Mouse (Mus musculus): Measurements from ENCODE around the gene Mrps35. TPM values are rescaled to one million over a fixed set of nuclear protein-coding genes. Genes with fewer than 3 reads are reported as not detected.
A peak's percentile ranks its signal among the peaks of the same experiment; 100 is the strongest.

Gene Mrps35
- polyA plus RNA-seq, 1 experiment from 2014 or later, result 120 TPM

DNA sequence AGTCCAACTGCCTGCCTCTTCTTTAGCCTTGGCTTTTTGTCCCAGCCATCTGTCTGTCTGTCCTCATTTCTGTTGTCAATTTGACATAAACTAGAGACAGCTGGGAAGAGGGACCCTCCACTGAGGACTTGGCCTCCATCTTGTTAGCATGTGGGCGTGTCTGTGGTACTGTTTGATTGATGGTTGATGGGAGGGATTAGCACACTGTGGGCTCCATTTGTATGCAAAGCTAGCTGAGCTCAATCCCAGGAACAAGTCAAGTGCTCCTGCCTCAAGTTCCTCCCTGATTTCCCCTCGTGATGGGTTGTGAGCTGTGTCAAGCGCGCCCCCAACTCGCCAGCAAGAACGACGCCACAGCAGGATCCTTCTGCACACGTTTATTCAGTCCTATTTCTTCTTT, 34.3 kb downstream of the Mrps35 start:
- Histone ChIP-seq H3K9me3 (ENCODE audit: low read length) (0 out of 2 replicates have a peak, but pooled peaks cover 2% of the 10 kb centered on the region), H3K9ac (replicated peaks; ENCODE audit: low read length) (no peak overlapping the region), H3K27ac (ENCODE audit: low read length) (no peak overlapping the region), H3K27me3 (ENCODE audit: insufficient read depth, low read length) (no peaks in the 10 kb centered on the region), H3K4me1 (ENCODE audit: insufficient read depth, low read length) (no peaks in the 10 kb centered on the region), H3K36me3 (ENCODE audit: insufficient read depth, low read length) (peaks cover 18% of the 10 kb centered on the region), H3K4me3 (ENCODE audit: low read length) (no peak overlapping the region), H3K4me2 (replicated peaks; ENCODE audit: low read depth, low read length) (no peak overlapping the region)
- WGBS, result 92% methylated on average over 7 of the region's 8 CpGs
- no peak for ATAC-seq (ENCODE audit: low FRiP score, low TSS enrichment)

DNA sequence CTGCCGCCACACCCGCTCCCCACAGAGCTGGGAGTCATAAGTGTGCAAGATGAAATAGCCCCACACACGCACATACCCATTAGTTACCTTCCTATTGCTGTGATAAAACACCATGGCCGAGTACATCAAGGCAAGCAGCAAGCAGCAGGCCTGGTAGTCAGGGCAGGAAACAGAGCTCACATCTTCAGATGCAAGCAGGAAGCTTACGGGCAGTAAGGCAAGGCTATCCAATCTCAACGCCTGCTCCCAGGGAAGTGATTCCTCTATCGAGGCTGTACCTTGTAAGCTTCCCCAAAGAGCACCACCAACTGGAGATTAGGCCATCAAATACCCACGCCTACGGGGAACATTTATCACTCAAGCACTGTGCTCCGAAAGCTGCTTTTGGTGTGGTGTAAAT, 37.4 kb downstream of the Mrps35 start:
- WGBS, result 90% methylated on average over 10 of the region's 10 CpGs
- peaks cover 11% of the 10 kb centered on the region for H3K36me3 ChIP-seq (ENCODE audit: insufficient read depth, low read length)
- 0 out of 2 replicates have a peak, but pooled peaks cover 2% of the 10 kb centered on the region for H3K9me3 ChIP-seq (ENCODE audit: low read length)
- H3K9ac ChIP-seq (replicated peaks; ENCODE audit: low read length), result no peak overlapping the region
- H3K27ac ChIP-seq (ENCODE audit: low read length), result no peak overlapping the region
- H3K27me3 ChIP-seq (ENCODE audit: insufficient read depth, low read length), result no peaks in the 10 kb centered on the region
- ATAC-seq (ENCODE audit: low FRiP score, low TSS enrichment), result no peak
- H3K4me1 ChIP-seq (ENCODE audit: insufficient read depth, low read length), result no peaks in the 10 kb centered on the region
- H3K4me2 ChIP-seq (replicated peaks; ENCODE audit: low read depth, low read length), result no peak overlapping the region
- H3K4me3 ChIP-seq (ENCODE audit: low read length), result no peak overlapping the region

DNA sequence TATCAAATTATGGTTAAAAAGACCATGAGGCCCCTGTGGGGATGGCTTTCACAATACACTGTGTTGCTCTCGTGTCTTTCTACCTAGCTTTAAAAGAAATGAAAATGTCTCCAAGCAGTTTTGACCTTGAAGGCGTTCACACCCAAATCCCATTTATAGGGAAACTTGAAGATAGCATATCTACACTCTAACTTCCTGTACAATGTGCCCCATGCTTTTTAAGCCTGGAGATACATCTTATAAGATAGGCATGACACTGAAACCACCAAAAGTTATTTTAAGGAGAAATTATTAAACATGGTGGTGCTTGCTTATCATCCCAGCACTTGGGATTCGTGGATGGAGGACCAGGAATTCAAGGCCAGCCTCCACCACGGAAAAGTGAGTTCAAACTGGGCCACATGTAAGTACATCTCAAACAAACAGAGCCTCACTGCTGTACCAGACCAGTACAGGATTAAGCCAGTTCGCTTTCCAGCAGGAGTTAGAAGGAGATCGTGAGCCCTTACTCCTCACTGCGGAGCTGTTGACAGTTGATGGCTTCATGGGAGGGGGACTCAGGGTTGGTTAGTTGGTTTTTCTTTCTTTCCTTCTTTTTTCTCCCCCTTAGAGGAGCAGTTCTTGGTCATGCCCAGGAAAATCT, 43.0 kb downstream of the Mrps35 start:
- no peak overlapping the region for H3K9ac ChIP-seq (replicated peaks; ENCODE audit: low read length)
- H3K36me3 ChIP-seq (ENCODE audit: insufficient read depth, low read length), result no peaks in the 10 kb centered on the region
- H3K4me3 ChIP-seq (ENCODE audit: low read length), result no peak overlapping the region
- H3K9me3 ChIP-seq (ENCODE audit: low read length), result no peaks in the 10 kb centered on the region
- H3K27me3 ChIP-seq (ENCODE audit: insufficient read depth, low read length), result peaks cover 16% of the 10 kb centered on the region; the same call in 1 of the 2 replicates
- WGBS, result 63% methylated on average over 7 of the region's 7 CpGs
- H3K4me2 ChIP-seq (replicated peaks; ENCODE audit: low read depth, low read length), result no peak overlapping the region
- H3K4me1 ChIP-seq (ENCODE audit: insufficient read depth, low read length), result peaks cover 14% of the 10 kb centered on the region
- H3K27ac ChIP-seq (ENCODE audit: low read length), result no peak overlapping the region; the same call in 1 of the 2 replicates
- ATAC-seq (ENCODE audit: low FRiP score, low TSS enrichment), result no peak

DNA sequence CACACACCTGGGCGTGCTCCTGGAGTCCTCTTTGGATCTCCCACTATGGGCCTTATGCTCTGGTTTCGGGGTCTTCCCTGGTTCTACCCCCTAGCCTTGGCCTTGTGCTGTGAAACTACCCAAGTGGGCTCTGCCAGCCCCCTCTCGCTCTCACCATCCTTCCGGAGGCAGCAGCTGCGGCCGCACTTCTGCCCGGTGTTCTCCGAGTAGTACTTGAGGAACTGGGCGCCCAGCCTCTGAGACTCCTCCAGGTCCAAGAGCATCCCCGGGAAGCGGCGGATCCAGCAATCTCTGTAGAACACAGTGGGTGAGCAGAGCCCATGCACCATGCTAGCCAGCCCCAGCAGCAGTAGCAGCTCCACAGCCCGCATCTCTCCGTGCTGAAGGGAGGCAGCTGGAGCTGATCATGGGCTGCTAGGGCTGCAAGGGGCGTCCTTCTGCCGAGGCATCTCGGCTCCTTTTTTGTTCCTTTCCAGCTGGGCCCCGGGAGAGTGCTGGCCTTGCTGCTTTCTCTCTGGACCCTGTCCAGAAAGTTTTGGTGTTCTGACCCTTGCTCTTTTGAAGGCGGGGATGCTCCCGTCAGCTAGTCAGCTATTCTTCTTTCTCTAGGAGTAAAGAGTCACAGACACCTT, 44.1 kb downstream of the Mrps35 start, which contains the start of gene Mansc4:
Gene Mansc4 (minus strand): TSS at position 439 of the 632 bp plus-strand sequence.
- 3% methylated on average over 19 of the region's 20 CpGs for WGBS
- H3K9ac ChIP-seq (replicated peaks; ENCODE audit: low read length), result peak within 1 kb of the TSS; percentile 45; the same call in 1 of the 2 replicates
- no peaks in the 10 kb centered on the region for H3K9me3 ChIP-seq (ENCODE audit: low read length)
- H3K36me3 ChIP-seq (ENCODE audit: insufficient read depth, low read length), result no peaks in the 10 kb centered on the region
- no peak within 1 kb of the TSS for H3K27ac ChIP-seq (ENCODE audit: low read length)
- H3K4me1 ChIP-seq (ENCODE audit: insufficient read depth, low read length), result peaks cover 19% of the 10 kb centered on the region
- peak; percentile 50 for ATAC-seq (ENCODE audit: low FRiP score, low TSS enrichment)
- H3K27me3 ChIP-seq (ENCODE audit: insufficient read depth, low read length), result peaks cover 16% of the 10 kb centered on the region; the same call in 1 of the 2 replicates
- H3K4me2 ChIP-seq (replicated peaks; ENCODE audit: low read depth, low read length), result peak within 1 kb of the TSS; percentile 46
- peak within 1 kb of the TSS; percentile 22 for H3K4me3 ChIP-seq (ENCODE audit: low read length)

DNA sequence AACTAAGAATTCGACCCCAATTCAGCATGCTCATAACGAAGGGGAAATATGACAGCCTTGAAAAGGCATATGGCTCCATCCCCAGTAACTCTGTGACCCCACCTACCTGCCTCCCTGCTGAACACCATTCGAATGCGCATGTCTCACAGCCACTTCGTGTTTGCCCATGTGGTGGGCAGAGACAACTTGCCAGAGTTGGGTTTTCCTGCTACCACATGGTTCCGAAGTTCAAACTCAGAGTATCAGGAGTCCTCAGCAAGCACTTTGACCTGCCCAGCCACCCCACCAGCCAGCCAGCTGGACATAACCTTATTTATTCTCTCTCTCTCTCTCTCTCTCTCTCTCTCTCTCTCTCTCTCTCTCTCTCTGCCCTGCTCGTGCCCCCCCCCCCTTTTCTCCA, 45.2 kb downstream of the Mrps35 start:
- Histone ChIP-seq H3K27me3 (ENCODE audit: insufficient read depth, low read length) (peaks cover 16% of the 10 kb centered on the region; the same call in 1 of the 2 replicates), H3K4me1 (ENCODE audit: insufficient read depth, low read length) (peaks cover 25% of the 10 kb centered on the region), H3K27ac (ENCODE audit: low read length) (no peak overlapping the region), H3K36me3 (ENCODE audit: insufficient read depth, low read length) (no peaks in the 10 kb centered on the region), H3K9me3 (ENCODE audit: low read length) (no peaks in the 10 kb centered on the region), H3K4me2 (replicated peaks; ENCODE audit: low read depth, low read length) (no peak overlapping the region), H3K4me3 (ENCODE audit: low read length) (no peak overlapping the region), H3K9ac (replicated peaks; ENCODE audit: low read length) (no peak overlapping the region)
- ATAC-seq (ENCODE audit: low FRiP score, low TSS enrichment), result no peak
- 39% methylated on average over 6 of the region's 7 CpGs for WGBS

DNA sequence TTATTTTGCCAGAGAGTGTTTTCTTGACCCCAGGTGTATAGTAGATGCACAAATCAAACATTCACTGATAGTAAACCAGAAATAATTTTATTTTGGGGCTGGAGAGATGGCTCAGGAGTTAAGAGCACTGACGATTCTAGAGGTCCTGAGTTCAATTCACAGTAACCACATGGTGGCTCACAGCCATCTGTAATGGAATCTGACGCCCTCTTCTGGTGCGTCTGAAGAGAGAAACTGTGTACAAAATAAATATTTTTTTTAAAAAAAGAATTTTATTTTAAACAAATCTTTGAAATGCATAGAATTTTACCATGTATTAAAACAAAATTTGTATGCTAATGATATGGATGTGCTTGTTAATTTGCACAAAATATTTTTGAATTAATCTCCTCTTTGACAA, 46.0 kb downstream of the Mrps35 start:
- Histone ChIP-seq H3K27me3 (ENCODE audit: insufficient read depth, low read length) (peaks cover 16% of the 10 kb centered on the region; the same call in 1 of the 2 replicates), H3K36me3 (ENCODE audit: insufficient read depth, low read length) (no peaks in the 10 kb centered on the region), H3K9ac (replicated peaks; ENCODE audit: low read length) (no peak overlapping the region), H3K4me3 (ENCODE audit: low read length) (no peak overlapping the region), H3K27ac (ENCODE audit: low read length) (no peak overlapping the region), H3K4me1 (ENCODE audit: insufficient read depth, low read length) (peaks cover 30% of the 10 kb centered on the region), H3K4me2 (replicated peaks; ENCODE audit: low read depth, low read length) (no peak overlapping the region), H3K9me3 (ENCODE audit: low read length) (no peaks in the 10 kb centered on the region)
- no peak for ATAC-seq (ENCODE audit: low FRiP score, low TSS enrichment)
- 73% methylated on average over 3 of the region's 3 CpGs for WGBS

DNA sequence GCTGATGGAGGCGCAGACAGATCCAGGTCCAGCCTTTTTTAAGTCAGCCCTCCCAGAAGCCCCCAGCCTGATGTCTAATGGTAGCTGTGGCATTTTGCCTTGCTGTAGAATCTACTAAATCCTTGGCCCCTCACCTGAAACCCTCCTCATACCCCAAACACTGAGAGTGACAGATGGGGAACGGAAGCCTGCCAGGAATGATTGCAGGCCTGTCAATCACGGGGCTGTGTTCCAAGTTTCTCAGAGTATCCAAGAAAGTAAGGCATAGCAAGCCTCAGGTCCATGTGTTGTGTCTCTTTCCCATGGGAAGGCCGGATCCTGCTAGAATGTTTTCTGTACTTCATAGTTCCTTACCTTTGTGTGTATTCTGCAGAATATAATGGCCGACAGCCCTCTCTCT, 47.6 kb downstream of the Mrps35 start:
- no peak overlapping the region for H3K27ac ChIP-seq (ENCODE audit: low read length)
- H3K4me1 ChIP-seq (ENCODE audit: insufficient read depth, low read length), result peaks cover 30% of the 10 kb centered on the region
- H3K4me2 ChIP-seq (replicated peaks; ENCODE audit: low read depth, low read length), result no peak overlapping the region
- H3K9me3 ChIP-seq (ENCODE audit: low read length), result no peaks in the 10 kb centered on the region
- no peak for ATAC-seq (ENCODE audit: low FRiP score, low TSS enrichment)
- H3K4me3 ChIP-seq (ENCODE audit: low read length), result no peak overlapping the region
- peaks cover 16% of the 10 kb centered on the region; the same call in 1 of the 2 replicates for H3K27me3 ChIP-seq (ENCODE audit: insufficient read depth, low read length)
- H3K9ac ChIP-seq (replicated peaks; ENCODE audit: low read length), result no peak overlapping the region
- no peaks in the 10 kb centered on the region for H3K36me3 ChIP-seq (ENCODE audit: insufficient read depth, low read length)
- WGBS, result 79% methylated on average over 5 of the region's 5 CpGs

DNA sequence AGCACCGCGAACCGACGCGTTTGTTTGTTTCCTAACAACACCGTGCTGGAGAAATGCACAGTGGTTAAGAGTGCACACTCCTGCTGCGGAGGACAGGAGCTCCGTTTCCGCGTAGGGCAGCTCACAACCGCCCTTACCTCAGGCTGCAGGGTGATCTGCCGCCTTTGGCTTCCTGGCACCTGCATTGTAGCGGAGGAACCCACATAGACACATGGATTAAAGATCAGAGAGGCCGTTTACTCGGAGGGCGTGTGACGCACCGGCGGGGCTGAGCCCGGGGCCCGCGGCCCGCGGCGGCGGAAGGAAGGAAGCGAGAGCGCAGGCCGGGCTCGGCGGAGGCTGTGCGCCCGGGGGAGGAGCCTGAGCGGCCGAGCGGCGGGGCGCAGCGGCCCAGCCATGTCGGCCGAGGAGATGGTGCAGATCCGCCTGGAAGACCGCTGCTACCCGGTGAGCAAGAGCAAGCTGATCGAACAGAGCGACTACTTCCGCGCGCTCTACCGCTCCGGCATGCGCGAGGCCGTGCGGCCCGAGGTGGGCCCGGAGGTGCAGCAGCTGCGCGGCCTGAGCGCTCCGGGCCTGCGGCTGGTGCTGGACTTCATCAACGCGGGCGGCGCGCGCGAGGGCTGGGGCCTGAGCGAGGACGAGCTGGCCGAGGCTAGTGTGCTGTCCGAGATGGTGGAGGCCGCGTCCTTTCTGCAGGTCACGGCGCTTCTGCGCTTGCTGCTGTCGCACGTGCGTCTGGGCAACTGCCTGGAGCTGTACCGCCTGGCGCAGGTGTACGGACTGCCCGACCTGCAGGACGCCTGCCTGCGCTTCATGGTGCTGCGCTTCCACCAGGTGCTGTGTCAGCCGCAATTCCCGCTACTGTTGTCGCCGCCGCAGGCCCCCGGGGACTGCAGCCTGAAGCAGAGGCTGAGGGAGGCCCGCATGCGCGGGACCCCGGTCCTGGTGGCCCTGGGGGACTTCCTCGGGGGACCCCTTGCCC, 48.9 kb downstream of the Mrps35 start, which contains the start of gene Klhl42:
Gene Klhl42 (plus strand): TSS at position 244 of the 985 bp plus-strand sequence.
- H3K27me3 ChIP-seq (ENCODE audit: insufficient read depth, low read length), result peaks cover 16% of the 10 kb centered on the region; the same call in 1 of the 2 replicates
- H3K4me1 ChIP-seq (ENCODE audit: insufficient read depth, low read length), result peaks cover 26% of the 10 kb centered on the region
- peak within 1 kb of the TSS; percentile 90 for H3K4me2 ChIP-seq (replicated peaks; ENCODE audit: low read depth, low read length)
- WGBS, result under 1% methylated on average over 99 of the region's 99 CpGs
- H3K9ac ChIP-seq (replicated peaks; ENCODE audit: low read length), result peak within 1 kb of the TSS; percentile 93
- peak; percentile 90 for ATAC-seq (ENCODE audit: low FRiP score, low TSS enrichment)
- peak within 1 kb of the TSS; percentile 85 for H3K27ac ChIP-seq (ENCODE audit: low read length)
- H3K36me3 ChIP-seq (ENCODE audit: insufficient read depth, low read length), result no peaks in the 10 kb centered on the region; the same call in 1 of the 2 replicates
- H3K4me3 ChIP-seq (ENCODE audit: low read length), result peak within 1 kb of the TSS; percentile 77
- H3K9me3 ChIP-seq (ENCODE audit: low read length), result no peaks in the 10 kb centered on the region

DNA sequence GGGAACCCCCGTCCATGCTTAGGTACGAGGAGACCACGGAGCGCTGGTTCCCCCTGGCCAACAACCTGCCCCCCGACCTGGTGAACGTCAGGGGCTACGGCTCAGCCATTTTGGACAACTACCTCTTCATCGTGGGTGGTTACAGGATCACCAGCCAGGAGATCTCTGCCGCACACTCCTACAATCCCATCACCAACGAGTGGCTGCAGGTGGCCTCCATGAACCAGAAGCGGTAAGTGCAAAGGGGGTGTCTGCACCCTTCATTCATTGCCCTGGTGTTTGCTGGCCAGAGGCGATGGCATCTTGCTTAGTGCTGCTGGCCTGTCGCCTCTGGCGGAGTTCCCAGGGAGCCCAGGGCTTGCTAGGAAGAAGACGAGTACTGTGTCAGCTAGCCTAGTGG, 49.6 kb downstream of the Mrps35 start:
- Histone ChIP-seq H3K9me3 (ENCODE audit: low read length) (no peaks in the 10 kb centered on the region), H3K27me3 (ENCODE audit: insufficient read depth, low read length) (peaks cover 16% of the 10 kb centered on the region; the same call in 1 of the 2 replicates), H3K4me2 (replicated peaks; ENCODE audit: low read depth, low read length) (peak overlapping the region; percentile 90), H3K9ac (replicated peaks; ENCODE audit: low read length) (peak overlapping the region; percentile 93), H3K4me3 (ENCODE audit: low read length) (peak overlapping the region; percentile 77), H3K27ac (ENCODE audit: low read length) (no peak overlapping the region), H3K36me3 (ENCODE audit: insufficient read depth, low read length) (no peaks in the 10 kb centered on the region; the same call in 1 of the 2 replicates), H3K4me1 (ENCODE audit: insufficient read depth, low read length) (peaks cover 20% of the 10 kb centered on the region)
- peak; percentile 16 for ATAC-seq (ENCODE audit: low FRiP score, low TSS enrichment)
- WGBS, result 5% methylated on average over 15 of the region's 15 CpGs

Measured in kidney, embryonic 16.5 days (tissue).